Mouse (Mus musculus) kidney, postnatal 4 days (tissue): Measurements from ENCODE around the gene Chd6.

Source experiments
- DNase-seq, 2 experiments: peaks; one replicate each; pipeline ENCODE4 v3.0.0; 2021; ENCODE audit warnings: mixed read lengths in 2 of 2

The Chd6 gene

DNA sequence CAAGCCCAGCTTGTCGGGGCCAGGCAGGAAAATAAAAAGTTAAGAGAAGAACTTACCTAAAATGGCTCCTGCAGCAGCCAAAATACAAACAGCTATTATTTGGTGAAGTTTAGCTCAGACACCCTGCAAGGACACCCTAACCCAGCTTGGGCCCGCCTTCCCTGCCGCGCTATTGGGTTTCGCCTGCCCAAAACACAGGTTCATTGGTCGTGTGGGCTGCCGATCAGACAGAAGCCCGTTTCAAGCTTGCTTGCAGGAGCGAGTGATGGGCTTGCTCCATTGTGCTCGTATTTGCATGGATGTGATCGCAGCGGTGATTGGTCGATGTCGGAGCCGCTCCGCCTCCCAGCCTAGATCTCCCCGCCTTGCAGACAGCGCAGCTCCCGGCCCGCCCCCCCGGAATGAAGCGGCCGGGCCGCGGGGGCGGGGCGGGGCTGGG lies at the start of gene Chd6:
TSS of gene Chd6 (minus strand) at position 143 of the 439 bp plus-strand sequence.
- DNase-seq: peak; percentile 99

DNA sequence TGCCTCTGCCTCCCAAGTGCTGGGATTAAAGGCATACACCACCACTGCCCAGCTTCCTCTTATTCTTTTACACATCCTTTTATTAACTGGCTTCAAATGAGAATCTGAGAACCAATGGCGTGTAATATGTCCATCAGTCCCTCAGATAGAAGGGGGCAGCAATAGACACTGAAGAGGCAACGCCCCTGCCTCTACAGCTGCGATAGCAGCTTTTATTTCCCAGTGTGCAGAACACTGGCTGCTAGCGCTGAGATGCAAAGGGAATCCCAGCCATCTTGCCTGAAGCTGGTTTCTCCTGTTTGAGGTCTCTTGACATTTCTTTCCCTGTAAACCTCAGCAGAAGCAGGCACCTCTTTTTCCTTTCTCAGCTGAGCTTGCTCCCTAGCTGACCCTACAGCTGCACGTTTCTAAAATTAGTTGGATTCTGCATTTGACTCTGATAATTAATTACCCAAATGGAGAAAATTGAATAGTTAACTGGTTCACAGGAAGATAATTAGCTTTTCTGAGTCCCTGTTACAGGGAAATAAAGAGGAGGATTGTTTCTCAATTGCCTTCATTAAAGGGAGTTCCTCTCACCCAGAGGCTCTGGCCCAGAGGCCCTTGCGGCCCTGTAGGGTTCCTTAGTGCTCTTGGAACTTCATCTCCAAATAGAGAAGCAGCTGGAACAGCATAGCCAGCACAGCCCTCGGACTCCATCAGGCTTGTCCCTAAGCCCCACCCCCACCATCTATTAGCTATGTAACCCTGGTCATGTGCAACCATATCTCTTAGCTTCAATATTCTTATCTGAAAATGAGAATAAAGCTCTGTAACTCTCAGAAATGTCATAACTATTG lies 41.3 kb upstream of the Chd6 start:
- DNase-seq: no peak

DNA sequence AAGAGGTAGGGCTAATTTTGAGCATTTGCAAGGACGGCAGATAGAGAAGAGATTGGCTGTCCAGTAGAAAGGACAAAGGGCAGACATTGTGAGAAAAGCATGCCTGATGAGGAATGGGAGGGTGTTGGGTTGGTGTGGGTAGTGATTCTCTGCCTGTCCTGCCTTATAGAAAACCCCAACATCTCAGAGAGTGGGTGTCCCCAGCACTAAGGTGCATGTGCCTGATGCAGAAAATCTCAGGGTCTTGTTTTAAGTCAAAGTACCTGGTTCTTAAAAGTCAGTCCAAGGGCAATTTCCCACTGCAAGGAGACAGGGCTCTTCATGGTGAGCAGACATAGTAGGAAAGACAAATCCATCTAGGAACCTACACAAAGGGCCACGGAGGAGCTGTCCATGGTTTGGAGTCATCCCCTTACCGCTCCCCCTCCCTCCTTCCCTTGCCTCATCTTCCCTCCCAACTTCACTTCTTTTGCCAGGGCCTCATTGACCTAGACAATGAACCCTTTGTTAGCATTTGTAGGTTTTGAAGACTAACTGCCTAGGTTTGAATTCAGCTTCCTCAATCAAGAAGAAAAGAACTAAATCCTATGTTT lies 39.6 kb upstream of the Chd6 start:
- DNase-seq: peak; percentile 8 to 9

DNA sequence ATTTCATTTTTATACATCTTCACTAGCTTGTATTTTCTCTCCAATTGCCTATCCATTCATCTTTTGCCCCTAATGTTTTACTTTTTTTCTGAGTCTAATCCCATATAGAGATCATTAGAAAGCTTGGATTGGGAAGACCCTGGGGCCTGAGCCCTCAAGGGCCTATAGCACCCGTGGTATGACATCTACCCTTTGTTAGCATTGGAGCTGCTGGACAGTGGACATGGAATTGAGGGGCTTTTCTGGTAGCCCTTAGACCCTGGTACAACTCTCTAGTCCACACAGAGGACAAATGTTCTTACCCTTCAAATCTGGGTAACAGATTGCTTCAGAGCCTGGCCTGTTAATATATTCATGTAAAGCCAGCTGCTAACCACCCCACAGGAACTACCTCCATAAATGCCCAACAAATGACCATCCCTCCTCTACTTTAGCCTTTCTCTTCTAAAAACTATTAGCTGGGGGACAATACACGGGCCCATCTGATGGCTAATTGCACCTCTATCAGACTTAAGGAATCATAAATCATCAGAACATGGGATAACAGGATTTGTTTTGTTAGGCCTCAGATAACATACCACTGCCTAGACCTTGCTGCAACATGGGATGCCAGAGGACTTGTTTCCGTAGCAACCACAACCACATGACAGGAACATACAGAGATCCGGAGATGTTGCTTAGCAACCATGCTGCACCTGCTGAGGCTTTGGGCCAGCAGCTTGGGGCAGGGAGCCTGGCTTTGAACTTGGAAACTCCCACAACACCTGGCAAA lies 39.0 kb upstream of the Chd6 start:
- no peak for DNase-seq

DNA sequence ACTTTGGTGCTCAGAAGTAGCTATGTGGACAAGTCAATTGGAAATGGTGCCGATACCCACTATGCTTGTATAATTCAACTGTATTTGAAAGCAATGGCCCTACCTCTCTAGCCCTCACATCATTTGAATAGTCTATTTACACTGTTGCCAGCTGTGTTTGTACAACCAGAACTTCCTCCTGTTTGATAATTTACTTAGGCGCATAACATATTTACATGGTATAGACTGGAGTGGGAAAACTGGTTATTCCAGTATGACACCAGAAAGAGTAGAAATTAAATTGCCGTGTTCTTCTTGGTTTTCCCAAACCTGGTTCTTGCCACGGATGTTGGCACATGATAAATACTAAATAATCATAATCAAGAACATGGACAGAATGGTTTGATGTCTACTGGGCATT lies 35.9 kb upstream of the Chd6 start:
- no peak for DNase-seq

DNA sequence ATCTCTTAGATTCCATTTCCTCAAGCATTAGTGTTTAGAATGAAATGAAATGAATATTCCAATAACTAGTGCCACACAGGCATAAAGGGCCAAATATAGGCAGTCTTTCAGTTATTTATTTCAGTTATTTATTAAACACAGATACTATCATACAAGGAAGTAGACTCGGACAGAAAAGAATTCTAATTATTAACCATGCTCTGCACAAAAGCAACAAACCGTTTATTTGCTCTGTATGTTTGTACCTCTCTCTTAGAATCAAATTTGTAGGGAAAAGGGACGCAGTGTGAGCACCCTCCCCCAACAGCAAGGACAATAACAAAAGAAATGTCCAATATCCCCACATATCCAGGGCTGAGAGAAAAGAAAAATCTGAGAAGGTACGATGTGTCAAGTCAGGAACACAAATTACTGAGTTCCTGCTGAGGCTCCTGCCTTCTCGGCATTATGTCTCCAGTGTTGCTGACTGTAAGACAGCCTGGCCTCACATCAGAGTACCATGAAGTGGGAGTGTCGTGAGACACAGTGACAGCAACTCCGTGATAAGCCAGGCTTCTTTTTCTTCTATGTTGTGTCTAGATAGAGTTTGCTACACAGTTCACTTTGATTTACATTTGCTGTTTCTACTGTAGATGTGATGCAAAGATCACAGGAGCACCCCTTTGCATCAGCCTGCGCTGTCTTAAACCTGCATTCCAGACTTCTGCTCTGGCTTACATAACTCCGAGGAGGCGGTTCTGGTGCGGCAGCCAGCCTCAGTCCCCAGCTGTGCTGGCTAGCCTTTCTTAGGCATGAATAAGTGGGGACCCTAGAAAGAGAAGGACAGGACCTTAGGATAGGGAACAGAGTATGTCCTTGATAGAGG lies 30.0 kb upstream of the Chd6 start:
- DNase-seq: peak in 1 of 2 experiments; percentile 20

DNA sequence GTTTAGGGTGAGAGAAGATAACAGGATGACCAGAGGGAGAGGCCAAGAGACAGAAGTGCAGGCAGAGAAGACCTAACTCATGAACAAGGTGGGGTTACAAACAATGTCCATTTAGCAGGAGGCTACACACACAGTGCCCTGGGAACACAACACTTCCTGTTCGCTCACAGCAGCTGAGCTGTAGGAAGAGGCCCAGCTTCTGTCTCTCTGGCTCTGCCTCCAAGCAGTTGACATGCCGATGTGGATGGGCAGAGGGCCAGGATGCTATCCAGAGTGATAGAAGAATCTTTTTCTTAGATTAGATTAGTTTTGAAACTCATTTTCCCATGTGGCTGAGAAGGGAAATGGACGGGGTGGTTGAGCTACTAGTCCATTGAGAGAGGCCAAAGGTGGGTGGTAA lies 28.1 kb upstream of the Chd6 start:
- DNase-seq: peak; percentile 16 to 39

DNA sequence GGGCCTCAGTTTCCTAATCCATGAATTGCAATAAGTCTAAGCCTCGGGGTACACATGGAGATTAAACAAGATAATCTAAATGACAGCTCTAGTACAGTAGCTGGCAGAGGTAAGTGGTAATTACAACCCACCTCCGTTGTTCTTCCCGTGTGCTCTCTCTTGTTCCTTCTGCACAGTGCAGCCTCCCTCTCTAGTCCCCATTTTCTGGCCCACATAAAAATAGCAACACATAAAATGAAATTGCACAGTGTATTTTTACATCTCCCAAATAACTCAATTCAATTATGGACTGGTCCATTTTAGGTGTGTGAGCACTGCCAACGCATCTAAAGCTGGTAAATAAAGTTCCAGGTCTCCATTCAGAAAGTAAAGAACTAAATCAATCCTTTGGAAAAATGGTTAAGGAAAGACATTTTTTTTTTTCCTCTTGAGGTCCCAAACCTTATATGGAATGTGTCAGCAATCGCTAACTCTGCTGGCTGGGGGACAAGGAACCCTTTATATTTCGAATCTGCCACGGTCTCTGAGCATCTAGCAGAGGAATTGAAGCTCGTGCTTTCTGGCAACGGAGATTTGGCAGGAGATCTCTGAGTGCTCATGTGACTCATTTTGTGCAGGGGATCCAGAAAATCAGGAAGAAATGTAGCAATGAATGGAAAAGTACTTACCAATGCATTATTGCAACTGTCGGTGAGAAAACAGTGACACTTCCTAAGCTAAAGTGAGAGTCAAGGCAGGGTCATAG lies 19.7 kb upstream of the Chd6 start:
- DNase-seq: peak in 1 of 2 experiments; percentile 16

DNA sequence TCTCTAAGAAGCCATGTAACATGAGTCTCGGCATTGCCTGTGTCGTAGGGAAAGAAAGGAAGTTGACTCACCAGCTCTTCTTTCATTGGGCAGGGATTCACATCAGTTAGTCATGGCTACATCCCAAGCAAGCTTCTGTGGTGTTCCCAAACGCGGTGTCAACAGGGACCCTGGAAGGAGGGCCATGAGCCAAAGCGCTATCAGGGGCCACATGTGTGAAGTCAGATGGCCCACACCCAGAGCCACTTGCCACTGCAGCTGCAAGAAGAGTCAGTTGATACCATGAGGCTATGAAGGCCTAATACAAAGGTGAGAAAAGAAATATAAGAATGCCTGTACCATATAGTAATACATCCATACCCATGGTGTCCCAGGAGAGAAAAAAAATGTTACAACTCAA lies 3.1 kb upstream of the Chd6 start:
- DNase-seq: no peak

DNA sequence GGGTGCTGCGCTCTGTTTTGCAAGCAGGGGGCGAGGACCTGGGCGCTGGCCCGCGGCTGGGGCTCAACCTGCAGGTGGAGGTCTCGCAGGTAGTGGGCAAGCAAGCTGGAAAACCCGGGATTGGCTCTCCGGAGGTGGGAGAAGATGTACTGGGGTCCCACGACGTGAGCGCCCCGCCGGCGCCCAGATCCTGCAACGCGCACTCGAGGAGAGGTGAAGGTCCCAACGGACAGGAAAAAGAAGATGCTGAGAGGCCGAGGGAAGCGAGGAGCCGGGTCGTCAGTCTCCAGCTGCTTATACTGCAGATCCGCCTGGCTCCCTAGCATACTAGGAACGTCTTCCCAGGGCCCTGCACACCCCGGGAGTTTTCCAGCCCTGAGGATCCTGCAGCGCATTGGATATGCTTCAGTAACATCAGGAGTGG lies 535 bp upstream of the Chd6 start:
- no peak for DNase-seq

DNA sequence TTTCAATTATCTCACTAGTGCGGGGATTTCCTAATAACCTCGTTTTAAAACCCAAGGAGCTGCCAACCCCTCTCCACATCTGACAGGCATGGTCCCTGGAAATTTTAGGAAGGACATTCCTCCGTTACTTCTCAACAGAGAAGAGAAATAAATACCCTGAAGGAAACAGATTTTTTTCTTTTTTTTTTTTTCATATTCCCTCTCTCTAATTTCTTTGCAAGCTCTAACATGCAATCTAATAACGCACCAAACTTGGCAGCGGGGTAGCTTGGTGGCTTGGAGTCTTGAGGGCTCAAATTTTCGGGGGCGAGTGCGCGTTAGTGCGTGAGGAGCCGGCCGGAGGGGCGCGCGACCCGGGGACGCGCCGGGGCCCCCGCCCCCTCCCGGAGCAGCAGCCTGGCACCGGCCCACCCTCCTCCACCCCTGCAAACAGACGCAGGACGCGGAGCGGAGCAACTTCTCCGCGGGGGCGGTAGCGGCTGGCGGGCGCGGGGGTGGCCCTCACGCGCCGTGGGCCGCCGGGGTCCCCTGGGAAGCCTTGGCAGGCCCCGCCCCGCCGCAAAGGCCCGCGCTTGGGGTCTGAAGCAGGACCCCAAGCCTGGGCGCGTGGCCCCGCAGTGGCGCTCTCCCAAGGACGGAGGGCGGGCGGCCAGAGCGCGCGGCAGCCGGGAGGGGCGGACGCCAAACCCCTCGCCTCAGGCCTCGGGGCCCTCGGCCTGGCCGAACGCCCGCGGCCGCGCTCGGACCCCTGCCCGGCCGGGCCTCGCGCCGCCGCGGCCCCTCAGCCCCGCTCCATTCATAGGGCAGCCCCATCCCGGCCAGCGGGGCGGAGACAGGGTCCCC lies 569 bp downstream of the Chd6 start:
- DNase-seq: peak; percentile 65 to 78

DNA sequence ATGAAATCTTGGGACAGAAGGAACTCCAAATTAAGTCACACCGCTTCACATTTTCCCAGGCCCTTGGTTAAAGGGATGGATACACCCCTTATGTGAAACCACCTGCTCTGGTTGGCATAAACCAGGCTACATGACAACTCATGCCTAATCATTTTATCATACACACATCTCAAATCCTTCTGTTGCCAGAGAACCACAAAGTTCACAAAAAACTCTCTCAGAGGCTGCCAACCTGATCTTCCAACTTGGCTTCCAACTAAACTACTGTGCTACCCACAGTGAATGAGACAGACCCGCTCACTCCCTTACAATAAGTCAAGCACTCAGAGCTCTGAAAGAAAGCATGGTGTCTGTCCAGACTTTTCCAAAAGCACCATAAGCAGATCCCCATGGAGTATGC lies 1.6 kb downstream of the Chd6 start:
- no peak for DNase-seq

DNA sequence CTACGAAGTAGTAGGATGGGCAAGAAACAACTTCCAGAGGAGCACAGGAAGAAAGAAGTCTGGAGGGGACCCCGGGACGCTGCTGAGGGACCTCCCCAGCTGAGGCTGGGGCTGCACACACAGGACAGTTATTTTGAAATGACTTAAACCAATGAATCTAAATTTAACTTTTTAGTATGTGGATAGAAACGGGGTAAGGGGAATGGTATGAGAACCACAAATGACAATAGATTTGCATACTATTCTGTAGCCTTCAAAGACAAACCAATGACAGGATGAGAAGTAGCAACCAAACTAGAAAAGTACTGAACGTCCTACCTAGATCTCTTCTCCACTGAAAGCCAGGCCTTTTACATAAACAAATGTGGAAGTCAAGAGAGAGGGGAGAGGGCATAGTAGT lies 5.1 kb downstream of the Chd6 start:
- DNase-seq: no peak

DNA sequence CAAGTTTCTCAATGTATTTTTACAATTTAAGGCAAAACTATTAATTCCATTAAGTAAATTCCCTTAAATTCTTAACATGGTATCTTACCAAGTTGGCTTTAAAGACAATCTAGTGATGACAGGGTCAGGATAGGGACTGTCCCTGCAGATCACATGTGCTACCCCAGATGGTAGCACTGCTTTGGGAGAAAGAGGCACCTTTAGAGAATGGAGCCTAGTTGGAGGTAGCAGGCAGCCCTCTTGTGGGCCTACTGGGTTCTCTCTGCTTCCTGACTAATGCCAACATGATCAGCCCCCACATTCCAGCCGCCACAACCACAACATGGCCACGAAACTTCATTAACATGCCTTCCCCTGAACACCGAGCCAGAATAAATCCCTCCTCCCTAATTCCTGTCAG lies 6.8 kb downstream of the Chd6 start:
- no peak for DNase-seq

DNA sequence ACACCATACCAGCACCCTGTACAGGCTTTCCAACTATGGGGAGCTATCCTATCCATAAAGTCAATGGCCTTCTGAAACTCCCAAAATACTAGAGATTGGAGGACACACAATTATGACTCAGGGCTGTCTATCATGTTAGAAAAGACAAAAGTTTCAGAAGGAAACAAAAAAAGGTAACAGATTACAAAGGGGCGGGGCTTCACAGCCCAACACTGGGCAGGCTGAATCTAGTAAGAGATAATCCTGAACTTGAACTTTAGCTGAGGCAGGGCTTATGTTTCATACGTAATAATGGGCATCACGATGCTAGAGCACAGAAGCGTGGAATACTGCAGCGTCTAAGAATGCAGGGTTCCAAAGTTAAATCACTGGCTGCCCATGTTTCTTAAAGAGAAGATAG lies 11.1 kb downstream of the Chd6 start:
- DNase-seq: no peak

DNA sequence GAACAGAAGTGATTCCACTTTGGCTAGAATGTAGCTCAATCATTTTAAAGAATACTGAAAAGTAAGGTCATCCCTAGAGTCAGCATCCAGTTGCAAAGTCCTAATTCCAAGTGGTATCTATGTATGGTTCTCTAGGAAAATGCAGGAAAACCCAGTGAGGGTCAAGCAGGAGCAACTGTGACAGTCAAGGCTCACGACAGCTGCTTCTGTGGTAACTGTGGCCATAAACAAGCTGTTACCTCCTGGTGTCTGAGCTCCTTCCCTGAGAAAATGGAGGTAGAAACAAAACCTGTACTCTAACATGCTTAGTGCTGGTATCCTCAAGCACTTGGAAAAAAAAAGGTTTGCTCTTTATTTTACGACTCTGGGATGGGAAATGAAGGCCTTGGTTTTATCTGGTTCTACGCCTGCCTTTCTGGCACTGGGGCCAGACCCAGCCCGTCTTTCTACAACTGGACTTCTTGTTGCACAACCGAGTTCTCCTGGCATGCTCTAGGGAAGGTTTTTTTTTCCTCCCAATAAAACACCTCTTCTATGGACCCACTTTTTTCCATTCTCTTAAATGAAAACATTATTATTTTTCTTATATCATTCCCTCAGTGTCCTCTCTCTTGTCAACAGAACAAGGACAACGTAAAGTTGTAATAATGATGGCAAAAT lies 18.0 kb downstream of the Chd6 start:
- no peak for DNase-seq

DNA sequence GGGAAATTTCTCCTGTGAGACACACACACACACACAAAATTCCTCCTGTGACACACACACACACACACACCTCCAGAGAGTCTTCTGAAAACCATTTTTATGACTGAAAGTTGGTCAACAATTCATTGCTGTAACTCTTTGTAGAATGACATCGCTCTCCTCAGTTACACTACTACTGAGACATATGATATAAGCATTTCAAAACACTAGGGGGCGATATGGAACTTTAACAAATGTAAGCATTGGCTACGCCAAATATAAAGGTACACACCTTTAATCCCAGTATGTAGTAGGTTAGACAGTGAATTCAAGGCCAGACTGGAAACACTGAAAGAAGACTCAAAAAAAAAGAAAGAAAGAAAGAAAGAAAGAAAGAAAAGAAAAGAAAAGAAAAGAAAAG lies 18.7 kb downstream of the Chd6 start:
- no peak for DNase-seq

DNA sequence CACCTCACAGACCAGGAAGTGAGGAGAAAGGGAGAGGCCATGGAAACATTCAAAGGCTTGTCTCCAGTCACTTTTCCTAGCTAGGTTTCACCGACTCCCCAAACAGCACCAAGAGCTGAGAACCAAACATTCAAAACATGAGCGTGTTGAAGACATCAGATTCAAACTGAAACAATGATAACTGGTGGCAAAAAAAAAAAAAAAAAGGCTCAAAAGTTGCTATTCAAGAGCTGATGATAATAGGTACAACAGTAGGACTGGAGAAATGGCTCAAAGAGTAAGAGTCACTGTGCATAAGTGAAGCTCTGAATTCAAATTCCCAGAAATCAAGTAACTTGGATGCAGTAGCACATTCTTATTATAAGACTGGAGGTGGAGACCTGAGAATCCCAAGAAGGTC lies 30.3 kb downstream of the Chd6 start:
- no peak for DNase-seq

DNA sequence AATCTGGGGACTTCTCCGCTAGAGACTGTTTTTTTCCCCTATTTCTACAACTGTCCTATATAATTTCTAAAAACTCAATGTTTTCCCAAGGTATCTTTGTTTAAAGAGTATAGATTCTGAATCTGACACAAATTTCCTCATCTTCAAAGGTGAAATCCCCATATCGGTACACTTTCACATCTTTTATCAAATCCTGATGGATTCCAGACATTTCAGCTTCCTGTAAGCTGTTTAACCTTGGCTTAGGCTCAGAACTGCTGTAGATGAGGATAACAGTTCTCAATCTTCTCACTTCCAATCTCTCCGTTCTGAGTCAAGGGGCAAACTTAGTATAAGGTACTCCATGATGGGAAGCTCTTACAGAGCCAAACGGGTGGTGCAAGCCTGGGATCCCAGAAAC lies 32.6 kb downstream of the Chd6 start:
- no peak for DNase-seq

DNA sequence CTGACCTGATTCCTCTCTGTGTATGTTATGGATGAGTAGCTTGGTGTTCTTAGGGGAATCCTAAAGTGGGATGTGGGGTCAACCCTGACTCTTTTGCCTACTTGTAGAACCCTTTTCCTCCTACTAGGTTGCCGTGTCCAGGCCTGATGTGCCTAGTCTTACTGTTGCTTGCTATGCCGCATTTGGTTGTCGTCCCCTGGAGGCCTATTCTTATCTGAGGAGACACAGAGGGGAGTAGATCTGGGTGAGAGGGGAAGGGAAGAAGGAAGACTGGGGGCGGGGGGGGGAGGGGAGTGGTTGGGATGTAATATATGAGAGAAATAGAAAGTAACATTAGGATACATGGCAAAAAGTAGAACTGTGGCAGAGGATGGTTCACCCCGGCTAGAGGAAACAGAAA lies 33.3 kb downstream of the Chd6 start:
- no peak for DNase-seq
